Mouse (Mus musculus) forebrain, postnatal 0 days (tissue): ENCODE data around the gene Gpatch8. TPM values are rescaled to one million over a fixed set of nuclear protein-coding genes. Genes with fewer than 3 reads are reported as not detected.

ENCODE experiments used
- ATAC-seq: fragments of 200-750 bp; cut with Nextera tagmentation; 2 replicates; pipeline ENCODE4 v1.8.0; 2017; ENCODE audit warnings: mild to moderate bottlenecking, moderate library complexity
- DNase-seq: peaks from one replicate; pipeline ENCODE4 v3.0.0-alpha.2; 2015
- H3K27ac ChIP-seq: fragments of 300-500 bp; sonication (generic); 2 replicates; pipeline ENCODE4 v1.5.1; 2014; ENCODE audit warnings: low read depth, mild to moderate bottlenecking, antibody characterized with exemption, low read length, moderate library complexity, mixed read lengths
- H3K27me3 ChIP-seq: fragments of 300-500 bp; sonication (generic); 2 replicates; pipeline ENCODE4 v1.6.1; 2014; ENCODE audit warnings: mild to moderate bottlenecking, low read length, mixed read lengths; ENCODE audit not compliant: insufficient read depth
- H3K36me3 ChIP-seq: fragments of 300-500 bp; sonication (generic); 2 replicates; pipeline ENCODE4 v1.6.1; 2014; ENCODE audit warnings: mild to moderate bottlenecking, moderate library complexity; ENCODE audit not compliant: insufficient read depth
- H3K4me1 ChIP-seq: fragments of 300-500 bp; sonication (generic); 2 replicates; pipeline ENCODE4 v1.6.1; 2014; ENCODE audit warnings: antibody characterized with exemption; ENCODE audit not compliant: insufficient read depth
- H3K4me2 ChIP-seq: fragments of 300-500 bp; sonication (generic); 2 replicates; pipeline ENCODE4 v1.6.1; 2014; ENCODE audit warnings: low read depth, mild to moderate bottlenecking, moderate library complexity
- H3K4me3 ChIP-seq: fragments of 300-500 bp; sonication (generic); 2 replicates; pipeline ENCODE4 v1.5.1; 2014; ENCODE audit warnings: low read depth, low read length, mixed read lengths
- H3K9ac ChIP-seq: fragments of 300-500 bp; sonication (generic); 2 replicates; pipeline ENCODE4 v1.6.1; 2014; ENCODE audit warnings: mild to moderate bottlenecking
- H3K9me3 ChIP-seq: fragments of 300-500 bp; sonication (generic); 2 replicates; pipeline ENCODE4 v1.6.1; 2016; ENCODE audit warnings: low read length
- CTCF ChIP-seq: sonication (generic); IDR thresholded peaks from 2 replicates; pipeline ENCODE4 v1.5.1; 2016; ENCODE audit warnings: antibody characterized with exemption, control low read depth, low read depth
- WGBS: fragments of 180-500 bp; shearing (Covaris S2); extraction: QIAGEN DNeasy Blood & Tissue Kit; methylation state at CpG from one replicate; pipeline ENCODE4 v1.1.7; 2014; 5-methylcytosine and 5-hydroxymethylcytosine counted together
- polyA plus RNA-seq: library from polyadenylated mRNA; unstranded; fragments of >200 nt; fragmentation: Nextera tagmentation; extraction: Ambion mirVana; gene quantifications from 2 replicates; pipeline ENCODE4 v1.2.1, GENCODE M21; 2015
- total RNA-seq: library from RNA; depleted of rRNA; stranded (reverse); fragments of >200 nt; gene quantifications from 2 replicates; pipeline ENCODE4 v1.2.3, GENCODE M21; 2014

The Gpatch8 gene
- total and polyA plus RNA-seq, 2 experiments from 2014 or later = 29.5 to 45.5 TPM

- peak within 1 kb of the TSS; percentile 39 for H3K4me2 ChIP-seq
- H3K4me1 ChIP-seq = 0 out of 2 replicates have a peak, but pooled peaks cover 3% of the 10 kb centered on the region
- ATAC-seq = peak; percentile 82
- TF ChIP-seq CTCF = no peak
- no peaks in the 10 kb centered on the region for H3K36me3 ChIP-seq
- H3K27ac ChIP-seq = peak within 1 kb of the TSS; percentile 42
- no peak within 1 kb of the TSS for H3K9ac ChIP-seq
- peak within 1 kb of the TSS; percentile 19 for H3K4me3 ChIP-seq
- WGBS = 4% methylated on average over 23 of the region's 23 CpGs
- DNase-seq = peak; percentile 47
- H3K9me3 ChIP-seq = no peaks in the 10 kb centered on the region
- H3K27me3 ChIP-seq = no peaks in the 10 kb centered on the region
Measured at GRCm38 (mm10) chr11:102579165-102580033, 23.2 kb upstream of the Gpatch8 start, which contains the start of gene Gm11627. Gene Gm11627 (minus strand): TSS chr11:102579461.

GRCm38 (mm10) chr11:102578341-102579118 is 22.3 kb upstream of the Gpatch8 start:
- WGBS = 3% methylated on average over 27 of the region's 27 CpGs
- H3K4me2 ChIP-seq = peak overlapping the region; percentile 39
- H3K4me3 ChIP-seq = peak overlapping the region; percentile 19
- H3K27me3 ChIP-seq = no peaks in the 10 kb centered on the region
- ATAC-seq = peak; percentile 66
- TF ChIP-seq CTCF = peak; percentile 89
- H3K9ac ChIP-seq = no peak overlapping the region
- 0 out of 2 replicates have a peak, but pooled peaks cover 3% of the 10 kb centered on the region for H3K4me1 ChIP-seq
- H3K27ac ChIP-seq = peak overlapping the region; percentile 42
- no peaks in the 10 kb centered on the region for H3K36me3 ChIP-seq
- peak; percentile 78 for DNase-seq
- no peaks in the 10 kb centered on the region for H3K9me3 ChIP-seq

- Histone ChIP-seq H3K4me1 (0 out of 2 replicates have a peak, but pooled peaks cover 3% of the 10 kb centered on the region), H3K27me3 (no peaks in the 10 kb centered on the region), H3K36me3 (no peaks in the 10 kb centered on the region), H3K9ac (no peak overlapping the region), H3K27ac (no peak overlapping the region), H3K9me3 (no peaks in the 10 kb centered on the region), H3K4me3 (no peak overlapping the region), H3K4me2 (no peak overlapping the region)
- no peak for DNase-seq
- no peak for TF ChIP-seq CTCF
- WGBS = 69% methylated on average over 13 of the region's 13 CpGs
- ATAC-seq = no peak
Measured at GRCm38 (mm10) chr11:102576050-102576754, 20.0 kb upstream of the Gpatch8 start.

- H3K4me3 ChIP-seq = no peak overlapping the region
- DNase-seq (no peak), ATAC-seq (no peak)
- no peak overlapping the region for H3K9ac ChIP-seq
- H3K9me3 ChIP-seq = no peaks in the 10 kb centered on the region
- H3K27me3 ChIP-seq = no peaks in the 10 kb centered on the region
- 45% methylated on average over 1 of the region's 1 CpGs for WGBS
- TF ChIP-seq CTCF = no peak
- no peak overlapping the region for H3K4me2 ChIP-seq
- H3K36me3 ChIP-seq = no peaks in the 10 kb centered on the region
- H3K27ac ChIP-seq = no peak overlapping the region
- H3K4me1 ChIP-seq = 0 out of 2 replicates have a peak, but pooled peaks cover 3% of the 10 kb centered on the region
Measured at GRCm38 (mm10) chr11:102575034-102575433, 18.8 kb upstream of the Gpatch8 start.

- ATAC-seq (peak; percentile 78), DNase-seq (peak; percentile 94)
- TF ChIP-seq CTCF = peak; percentile 94
- peak overlapping the region; percentile 34; the same call in 1 of the 2 replicates for H3K9ac ChIP-seq
- H3K4me1 ChIP-seq = no peaks in the 10 kb centered on the region
- 4% methylated on average over 18 of the region's 18 CpGs for WGBS
- H3K27ac ChIP-seq = no peak overlapping the region
- peak overlapping the region; percentile 60 for H3K4me2 ChIP-seq
- no peaks in the 10 kb centered on the region for H3K36me3 ChIP-seq
- no peaks in the 10 kb centered on the region for H3K9me3 ChIP-seq
- no peaks in the 10 kb centered on the region for H3K27me3 ChIP-seq
- H3K4me3 ChIP-seq = peak overlapping the region; percentile 37
Measured at GRCm38 (mm10) chr11:102572866-102573663, 16.9 kb upstream of the Gpatch8 start.
